Mouse (Mus musculus) E14TG2a.4 (cell line): ENCODE data around the gene Atp7b.

Experiments
- CTCF ChIP-seq: conservative IDR thresholded peaks from 2 replicates; pipeline ENCODE4 v1.5.1; 2014; ENCODE audit warnings: low read length
- NANOG ChIP-seq: IDR thresholded peaks from 2 replicates; pipeline ENCODE4 v1.6.1; 2014; ENCODE audit warnings: borderline replicate concordance, low read length, mixed read lengths

GRCm38 (mm10) chr8:22059821-22060445 lies at the start of gene Atp7b:
- TF ChIP-seq CTCF (no peak), NANOG (no peak)
